Mouse (Mus musculus): Measurements from ENCODE around the gene Ctdspl.

Gene Ctdspl

DNA sequence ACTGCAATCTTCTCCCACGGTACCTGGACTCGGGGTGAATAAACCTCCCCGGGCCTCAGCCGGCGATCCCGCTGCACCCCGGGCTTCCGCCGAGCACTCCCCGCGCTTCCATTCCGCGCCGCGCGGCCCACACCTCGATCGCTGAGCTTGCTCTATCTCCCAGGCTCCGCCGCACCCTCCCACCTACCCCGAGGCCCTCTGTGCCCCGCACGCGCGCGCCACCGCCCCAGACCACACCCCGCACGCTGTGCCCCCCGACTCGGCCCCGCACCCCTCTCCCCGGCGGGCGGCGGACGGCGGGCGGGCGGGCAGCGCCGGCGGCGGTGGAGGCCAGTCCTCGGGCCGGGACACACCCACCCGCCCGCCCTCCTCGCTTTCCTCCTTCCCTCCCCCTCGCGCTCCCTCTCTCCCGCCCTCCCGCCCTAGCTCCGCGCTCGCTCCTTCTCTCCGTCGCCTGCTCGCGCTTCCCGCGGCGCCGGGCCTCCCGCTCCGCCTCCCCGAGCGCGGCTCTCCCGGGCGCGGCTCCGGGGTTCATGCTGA lies at the start of gene Ctdspl:
Gene Ctdspl (plus strand): TSS at position 343 of the 540 bp plus-strand sequence.
- DNase-seq (ENCODE audit: low spot score), result peak; percentile 50

DNA sequence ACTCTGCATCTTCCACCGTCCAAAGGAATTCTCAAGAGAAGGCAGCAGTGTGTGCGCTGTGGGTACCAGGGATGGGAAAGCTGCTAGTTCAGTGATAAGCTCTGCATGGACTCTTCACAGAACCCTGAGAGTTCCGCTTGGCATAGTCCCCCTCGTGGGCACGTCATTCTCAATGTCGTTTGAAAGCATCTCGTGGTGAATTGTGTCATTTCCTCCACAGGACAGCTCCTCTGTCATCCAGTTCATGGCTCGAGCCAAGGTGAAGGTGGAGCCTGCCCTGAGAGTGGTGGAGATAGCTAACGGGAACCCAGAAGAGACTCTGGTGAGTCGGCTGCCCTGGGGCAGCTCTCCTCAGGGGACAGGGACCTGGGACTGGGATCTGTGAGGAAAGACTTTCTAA lies 49.4 kb upstream of the Ctdspl start:
- no peak for DNase-seq (ENCODE audit: low spot score)

DNA sequence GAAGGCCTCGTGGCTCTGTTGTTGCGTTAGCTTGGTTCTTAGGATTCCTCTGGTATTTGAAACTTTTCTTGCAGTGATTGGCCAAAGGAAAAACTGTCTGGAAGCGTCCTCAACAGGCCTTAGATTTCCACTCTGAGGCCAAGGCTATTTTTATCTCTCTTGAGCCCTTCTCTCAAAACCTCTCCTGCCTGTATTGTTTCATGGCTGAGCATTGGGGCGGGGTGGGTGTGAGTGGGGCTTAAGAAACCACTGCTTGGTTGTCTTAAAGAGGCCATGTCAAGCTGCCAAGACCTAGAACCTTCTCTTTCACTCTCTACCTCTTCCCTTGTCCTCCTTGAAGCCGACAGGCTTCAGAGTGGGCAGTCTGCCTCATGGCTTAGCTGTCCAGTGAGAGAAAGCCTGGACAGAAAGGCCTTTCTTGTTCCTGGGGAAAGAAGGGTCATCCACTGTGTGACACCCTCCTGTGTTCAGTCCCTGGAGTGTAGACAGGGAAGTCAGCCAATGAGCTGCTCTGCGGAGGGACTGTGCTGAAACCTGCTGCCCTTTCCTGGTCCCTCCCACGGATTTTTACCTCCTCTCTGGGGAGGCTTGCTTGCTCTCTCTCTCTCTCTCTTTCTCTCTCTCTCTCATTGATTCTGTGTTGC lies 48.8 kb upstream of the Ctdspl start:
- no peak for DNase-seq (ENCODE audit: low spot score)

DNA sequence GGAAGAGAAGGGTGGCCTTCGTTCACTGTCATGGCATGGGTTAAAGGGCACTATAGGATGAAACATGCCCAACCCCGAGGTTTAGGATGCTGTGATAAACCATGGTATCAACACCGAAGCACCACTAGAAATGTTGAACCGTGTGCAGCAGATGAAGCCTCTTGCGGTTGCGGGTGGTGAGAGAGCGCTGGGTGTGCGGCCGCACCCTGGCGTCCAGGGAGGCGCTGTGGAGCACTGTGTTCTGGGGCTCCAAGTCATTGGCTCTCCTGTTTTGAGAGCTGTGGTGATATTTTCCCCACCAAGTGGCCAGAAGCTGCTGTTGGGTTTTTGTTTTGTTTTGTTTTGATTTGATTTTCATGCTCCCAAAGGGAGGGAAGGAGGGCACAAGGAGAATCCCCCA lies 47.7 kb upstream of the Ctdspl start:
- no peak for DNase-seq (ENCODE audit: low spot score)

DNA sequence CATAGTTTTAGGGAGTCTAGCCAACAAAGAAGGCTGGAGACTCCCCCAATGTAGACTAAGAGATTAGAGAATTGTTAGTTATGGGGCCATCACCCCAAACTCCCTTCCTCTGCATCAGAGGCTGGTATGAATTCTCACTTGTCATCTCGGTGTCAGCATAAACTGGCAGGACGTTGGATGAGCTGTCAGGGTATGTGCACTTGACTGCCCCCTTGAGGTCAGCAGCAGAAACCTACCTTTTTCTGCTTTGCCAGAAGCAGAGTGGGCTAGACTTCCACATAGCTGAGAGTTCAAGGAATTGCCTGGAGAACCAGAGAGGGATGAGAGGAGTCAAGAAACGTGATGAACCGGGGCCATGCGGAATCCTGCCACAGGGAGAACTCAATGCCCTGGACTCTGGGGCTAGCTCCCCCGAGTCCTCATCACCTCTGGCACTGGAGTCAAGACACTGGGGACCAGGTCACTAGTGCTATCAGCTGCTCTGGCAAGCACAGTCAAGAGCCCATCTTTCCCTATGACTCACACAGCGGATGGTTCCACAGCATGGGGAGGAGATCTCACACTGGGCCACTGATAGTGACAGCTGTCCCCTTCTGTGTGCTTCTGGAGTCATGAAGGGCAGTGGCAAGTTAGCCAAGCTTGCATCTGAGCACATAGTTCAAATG lies 44.8 kb upstream of the Ctdspl start:
- DNase-seq (ENCODE audit: low spot score), result no peak

DNA sequence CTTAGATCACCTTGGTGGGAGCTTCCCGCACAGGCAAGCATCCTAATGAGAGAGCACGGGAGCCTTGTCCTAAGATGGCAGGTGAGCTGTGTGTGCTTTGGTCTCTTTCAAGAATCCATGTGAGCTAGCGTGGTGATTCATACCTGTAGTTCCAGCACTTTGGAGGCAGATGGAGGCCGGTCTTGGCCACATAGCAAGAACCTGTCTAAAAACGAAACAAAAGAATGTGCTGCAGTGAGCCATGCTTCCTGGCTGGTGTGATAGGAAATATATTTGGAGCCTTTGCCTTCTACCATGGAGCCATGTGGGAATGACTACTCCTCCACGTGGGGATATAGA lies 44.3 kb upstream of the Ctdspl start:
- DNase-seq (ENCODE audit: low spot score), result no peak

DNA sequence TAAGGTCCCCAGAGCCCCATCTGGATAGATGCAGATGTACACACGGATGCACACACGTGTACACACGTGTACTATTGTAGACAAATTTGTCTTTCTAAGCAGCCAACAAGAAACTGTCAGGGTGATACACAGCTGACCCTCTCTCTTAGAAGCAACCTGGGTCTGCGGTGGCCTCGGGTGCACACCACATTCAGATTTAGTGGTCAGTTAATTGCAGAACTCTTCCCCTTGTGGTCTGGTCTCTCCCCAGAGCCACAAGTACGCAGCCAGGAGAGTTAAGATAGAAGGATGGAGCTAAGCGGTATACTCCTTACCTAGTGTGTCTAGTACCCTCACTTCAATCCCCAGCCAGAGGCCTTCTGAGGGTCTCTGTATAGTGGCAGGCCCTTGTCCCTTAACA lies 43.1 kb upstream of the Ctdspl start:
- no peak for DNase-seq (ENCODE audit: low spot score)

DNA sequence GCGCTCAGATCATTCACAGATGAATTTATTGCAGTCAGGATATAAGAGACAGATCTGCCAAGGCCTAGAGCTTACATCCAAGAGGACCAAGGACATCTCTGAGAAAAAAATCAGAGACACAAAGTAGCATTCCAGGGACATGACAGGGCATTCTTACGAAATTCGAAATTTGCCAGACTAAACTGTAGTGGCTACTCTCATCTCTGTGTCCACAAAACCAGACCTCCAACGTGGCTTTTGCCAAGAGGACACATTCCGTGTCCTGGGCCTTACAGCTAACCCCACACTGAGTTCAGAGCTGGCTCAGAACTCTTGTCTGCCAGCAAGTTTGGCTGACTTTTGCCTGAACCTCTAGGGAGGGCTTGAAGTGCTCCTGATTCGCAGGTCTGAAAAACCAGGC lies 40.5 kb upstream of the Ctdspl start:
- no peak for DNase-seq (ENCODE audit: low spot score)

DNA sequence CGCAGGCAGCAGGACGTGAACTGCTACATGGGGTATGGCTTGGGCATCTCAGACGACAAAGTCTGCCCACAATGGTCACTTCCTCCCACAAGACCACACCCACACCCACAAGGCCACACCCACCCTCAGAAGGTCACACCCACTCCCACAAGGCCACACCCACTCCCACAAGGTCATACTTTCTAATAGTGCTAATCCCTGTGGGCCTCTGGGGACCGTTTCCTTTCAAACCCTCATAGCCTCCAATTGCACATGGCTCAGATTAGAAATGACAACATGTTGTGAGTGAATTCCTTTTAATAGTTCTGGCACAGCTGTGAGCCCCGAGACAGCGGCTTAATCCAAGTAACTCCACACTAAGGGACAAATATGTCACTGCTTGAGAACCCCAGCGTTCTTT lies 39.1 kb upstream of the Ctdspl start:
- DNase-seq (ENCODE audit: low spot score), result no peak

DNA sequence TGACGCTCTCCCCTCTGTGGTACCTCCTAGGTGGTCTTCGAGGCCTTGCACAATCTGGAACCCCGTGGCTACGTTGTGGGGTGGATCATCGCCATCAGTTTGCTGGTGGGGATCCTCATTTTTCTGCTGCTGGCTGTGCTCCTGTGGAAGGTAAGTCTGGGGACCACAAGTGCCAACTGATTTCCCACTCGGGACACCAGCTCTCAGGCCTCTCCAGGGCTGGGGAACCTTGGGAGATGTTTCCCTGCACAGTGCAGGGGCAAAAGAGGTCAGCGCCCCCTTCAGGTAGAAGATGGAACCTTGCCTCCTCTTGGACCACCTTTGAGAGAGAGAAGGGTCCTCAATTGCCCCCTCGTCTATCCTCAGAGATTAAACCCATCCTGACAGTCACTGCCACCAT lies 38.5 kb upstream of the Ctdspl start:
- DNase-seq (ENCODE audit: low spot score), result no peak

DNA sequence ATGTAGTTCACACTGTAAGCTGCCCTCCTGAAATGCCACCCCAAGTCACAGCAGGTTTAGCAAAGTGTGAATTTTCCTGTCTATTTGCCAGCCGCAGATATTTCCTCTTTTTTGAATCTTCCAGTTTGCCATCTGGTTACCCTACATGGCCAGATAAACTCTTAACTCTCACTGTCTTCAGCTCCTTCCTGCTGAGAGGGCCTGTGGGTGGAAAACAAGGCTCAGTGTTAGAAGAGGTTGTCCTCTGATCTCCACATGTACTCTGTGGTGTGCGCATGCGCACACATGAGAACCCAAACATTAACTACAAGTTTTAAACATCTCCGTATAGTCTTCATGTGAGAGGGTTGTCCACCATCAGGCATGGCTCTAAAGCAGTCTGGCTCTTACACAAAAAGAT lies 36.1 kb upstream of the Ctdspl start:
- DNase-seq (ENCODE audit: low spot score), result no peak

DNA sequence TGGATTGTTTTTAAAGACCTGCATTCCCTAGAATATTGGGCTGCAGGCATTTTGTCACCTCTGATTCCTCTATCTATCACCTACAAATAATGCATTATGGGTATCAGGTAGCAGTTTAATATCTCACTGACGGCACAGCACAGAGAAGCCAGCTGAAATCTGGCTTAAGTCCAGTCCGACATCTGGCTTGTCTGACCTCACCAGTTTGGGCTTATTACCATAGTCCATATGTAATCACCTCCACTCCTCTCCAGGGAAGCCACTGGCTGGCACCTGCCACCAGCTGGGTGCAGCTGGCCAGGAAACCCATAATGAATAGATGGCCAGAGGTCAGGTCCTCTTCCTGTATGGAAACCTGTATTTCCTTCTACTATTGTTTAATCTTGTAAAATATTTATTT lies 35.6 kb upstream of the Ctdspl start:
- DNase-seq (ENCODE audit: low spot score), result no peak

DNA sequence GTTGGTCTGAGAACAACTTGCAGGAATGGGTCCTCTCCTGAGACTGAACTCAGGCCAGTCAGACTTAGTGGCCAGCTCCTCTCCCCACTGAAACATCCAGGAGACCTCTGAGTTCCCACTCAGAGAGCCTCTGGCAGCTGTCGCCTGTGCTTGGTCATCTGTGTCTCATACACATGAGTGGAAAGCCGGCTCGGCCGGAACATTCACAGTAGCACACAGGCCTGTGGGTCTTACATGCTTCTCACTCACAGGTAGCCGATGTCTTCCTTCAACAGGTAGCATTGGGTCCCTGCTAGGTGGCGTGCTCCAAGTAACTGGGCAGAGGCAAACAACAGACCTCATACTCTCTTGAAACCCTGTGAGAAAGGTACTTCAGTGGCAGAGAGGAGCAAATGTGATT lies 35.2 kb upstream of the Ctdspl start:
- no peak for DNase-seq (ENCODE audit: low spot score)

DNA sequence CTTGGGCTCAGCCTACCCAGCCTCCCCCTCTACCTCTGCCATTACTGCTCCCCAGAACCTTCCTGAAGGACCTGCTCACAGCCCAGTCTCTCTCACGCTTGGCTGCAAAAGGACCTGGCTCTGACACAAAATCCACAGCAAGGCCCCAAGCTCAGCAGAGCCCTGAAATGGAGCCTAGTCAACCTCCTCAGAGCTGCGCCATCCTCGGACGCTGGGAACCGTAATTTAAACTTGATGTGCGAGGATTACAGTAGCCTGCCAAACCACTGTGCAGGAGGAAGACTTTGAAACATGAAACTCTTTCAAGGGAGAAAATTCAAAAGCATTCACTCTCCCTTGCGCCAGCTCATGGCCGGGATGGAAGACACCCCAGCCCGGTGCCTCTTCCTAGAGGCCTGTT lies 34.7 kb upstream of the Ctdspl start:
- DNase-seq (ENCODE audit: low spot score), result no peak

DNA sequence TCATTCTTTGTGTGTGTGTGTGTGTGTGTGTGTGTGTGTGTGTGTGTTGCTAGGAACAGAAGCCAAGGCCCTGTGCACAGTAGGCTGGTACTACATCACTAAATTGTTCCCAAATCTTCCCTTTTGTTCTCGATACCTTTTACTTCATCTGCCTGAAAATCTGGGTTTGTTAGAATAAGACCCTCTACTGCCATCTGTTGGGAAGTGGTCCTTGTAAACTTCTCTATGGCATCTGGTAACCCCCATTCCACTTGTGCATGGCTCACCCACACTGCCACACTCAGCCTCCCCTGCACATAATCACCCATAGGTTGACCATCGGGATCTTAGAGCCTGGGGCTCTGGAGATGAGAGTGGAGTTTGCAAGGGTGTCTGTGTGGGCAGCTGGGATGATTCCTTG lies 31.2 kb upstream of the Ctdspl start:
- DNase-seq (ENCODE audit: low spot score), result no peak

DNA sequence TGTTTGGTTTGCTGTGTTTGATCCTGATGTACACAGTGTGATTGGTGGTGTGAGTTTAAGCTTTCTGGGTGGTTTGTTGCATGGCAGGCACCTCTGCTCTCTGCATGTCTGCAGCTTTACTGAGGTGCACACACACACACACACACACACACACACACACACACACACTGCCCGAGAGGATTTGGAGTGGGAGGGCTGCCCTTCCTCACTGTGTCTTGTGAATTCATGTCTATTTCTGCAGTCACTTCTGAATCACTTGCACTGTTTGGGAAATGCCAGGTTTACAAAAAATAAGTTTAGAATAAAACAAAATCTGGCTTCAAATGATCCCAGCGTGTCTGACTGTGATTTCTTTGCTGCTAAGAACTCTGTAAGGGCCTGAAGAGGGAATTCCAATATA lies 25.6 kb upstream of the Ctdspl start:
- no peak for DNase-seq (ENCODE audit: low spot score)

DNA sequence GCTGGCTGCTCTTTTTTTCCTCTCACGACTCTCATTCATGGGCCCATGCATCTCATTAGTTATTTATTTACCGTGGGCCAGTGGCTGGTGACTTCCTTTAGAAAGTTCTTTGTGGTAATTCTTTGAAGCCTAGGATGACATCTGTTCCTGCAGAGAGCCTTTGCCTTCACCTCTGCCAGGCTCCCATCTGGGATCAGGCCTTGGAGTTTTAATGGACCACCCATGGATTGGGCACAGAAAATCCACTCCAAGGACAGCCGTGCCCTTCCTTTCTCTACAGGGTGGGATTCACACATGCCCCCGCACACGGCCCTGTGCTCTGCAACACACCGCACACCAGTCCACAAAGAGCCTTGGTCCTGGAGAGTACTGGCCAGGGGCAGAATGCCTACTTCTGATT lies 24.3 kb upstream of the Ctdspl start:
- DNase-seq (ENCODE audit: low spot score), result no peak

DNA sequence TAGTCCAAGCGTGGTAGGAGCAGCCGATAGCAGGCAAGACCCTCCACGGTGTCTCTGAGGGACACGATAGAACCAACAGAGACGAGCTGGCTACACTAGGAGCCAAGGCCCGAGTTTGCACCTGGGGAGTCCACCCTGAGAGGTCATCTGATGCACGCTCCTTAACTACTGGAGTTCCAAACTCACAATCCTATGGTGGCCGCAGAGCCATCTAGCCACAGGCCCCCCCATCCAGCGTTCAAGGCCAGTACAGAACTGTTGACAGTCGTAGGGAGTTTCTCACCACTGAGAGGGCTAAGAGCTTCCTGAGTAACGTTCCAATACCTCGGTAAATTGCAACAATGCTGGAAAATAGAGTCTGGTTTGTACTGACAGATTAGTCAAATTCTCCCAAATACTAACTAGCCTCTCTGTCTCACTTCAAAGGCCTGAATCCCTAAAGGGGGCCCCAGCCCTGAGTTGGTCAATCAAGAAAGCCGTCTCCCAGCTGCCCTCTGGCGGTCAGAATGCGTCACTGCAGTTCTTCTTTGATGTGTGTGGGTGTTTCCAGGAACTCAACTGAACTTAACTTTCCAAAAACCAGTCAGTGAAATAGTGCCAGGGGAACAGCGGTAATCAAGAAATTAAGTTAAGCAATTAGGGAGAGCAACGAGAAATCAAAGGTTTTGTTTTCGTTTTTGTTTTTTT lies 18.2 kb upstream of the Ctdspl start:
- DNase-seq (ENCODE audit: low spot score), result peak; percentile 89

DNA sequence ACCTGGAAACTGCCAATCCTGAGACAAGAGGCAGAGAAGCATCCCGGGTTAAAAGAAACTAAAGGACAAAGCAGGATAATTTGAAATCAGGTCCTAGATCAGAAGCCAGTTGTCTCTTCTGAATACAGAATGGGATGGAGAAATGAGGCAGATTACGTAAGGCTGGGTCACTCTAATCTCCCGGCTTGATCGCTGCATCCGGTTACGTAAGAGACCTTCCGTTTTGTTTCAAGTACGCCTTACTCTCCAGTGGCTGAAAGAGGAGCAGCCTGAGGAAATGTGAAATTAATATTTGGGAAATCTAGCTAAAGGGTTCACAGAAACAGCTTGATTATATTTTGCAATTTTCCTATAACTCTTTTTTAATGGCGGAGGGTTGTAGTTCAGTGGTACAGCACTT lies 13.2 kb upstream of the Ctdspl start:
- no peak for DNase-seq (ENCODE audit: low spot score)

DNA sequence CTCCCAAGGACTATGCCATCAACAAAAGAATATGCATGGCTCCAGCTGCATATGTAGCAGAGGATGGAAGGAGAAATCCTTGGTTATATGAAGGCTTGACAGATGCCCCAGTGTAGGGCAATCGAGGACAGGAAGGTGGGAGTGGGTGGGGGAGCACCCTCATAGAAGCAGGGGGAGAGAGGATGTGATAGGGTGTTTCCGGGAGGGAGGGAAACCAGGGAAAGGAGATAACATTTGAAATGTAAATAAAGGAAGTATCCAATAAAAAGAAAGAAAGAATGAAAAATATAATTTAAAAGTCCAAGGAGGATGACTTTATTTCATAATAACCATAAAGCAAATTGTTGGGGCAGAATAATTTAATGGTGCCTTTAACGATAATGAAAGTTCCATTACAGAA lies 12.6 kb upstream of the Ctdspl start:
- DNase-seq (ENCODE audit: low spot score), result no peak

DNA sequence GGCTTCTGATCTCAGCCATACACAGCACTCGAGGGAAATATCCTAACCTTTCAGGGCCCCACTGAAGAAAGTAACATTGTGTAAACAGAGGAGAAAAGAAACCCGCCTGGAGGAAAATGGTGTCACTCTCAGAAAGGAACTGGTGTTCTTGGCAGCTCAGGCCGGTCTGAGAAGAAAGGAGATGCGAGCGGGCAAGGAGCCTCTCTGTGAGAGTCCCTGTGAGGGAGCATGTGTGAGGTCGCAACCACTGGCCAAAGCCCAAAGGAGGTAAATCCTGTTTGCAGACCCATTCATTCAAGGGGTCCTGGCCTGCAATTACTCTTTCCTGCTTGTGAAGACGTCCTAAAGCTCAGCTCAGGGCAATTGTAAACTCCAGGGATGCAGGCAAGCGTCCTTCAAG lies 11.7 kb upstream of the Ctdspl start:
- no peak for DNase-seq (ENCODE audit: low spot score)

DNA sequence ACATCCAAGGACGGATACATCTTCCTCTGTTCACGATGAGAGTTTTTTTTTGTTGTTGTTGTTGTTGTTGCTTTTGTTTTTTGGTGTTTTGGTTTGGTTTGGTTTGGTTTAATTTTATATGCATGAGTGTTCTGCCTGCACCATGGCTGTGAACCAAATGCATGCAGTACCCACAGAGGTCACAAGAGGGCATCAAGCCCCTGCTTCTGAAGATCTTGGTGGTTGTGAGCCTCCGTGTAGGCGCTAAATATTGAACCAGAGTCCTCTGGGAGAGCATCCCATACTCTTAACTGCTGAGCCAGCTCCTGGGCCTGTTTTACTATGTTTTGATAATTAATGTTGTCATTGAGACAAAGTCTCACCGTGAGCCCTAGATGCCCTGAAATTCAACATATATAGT lies 11.0 kb upstream of the Ctdspl start:
- no peak for DNase-seq (ENCODE audit: low spot score)

DNA sequence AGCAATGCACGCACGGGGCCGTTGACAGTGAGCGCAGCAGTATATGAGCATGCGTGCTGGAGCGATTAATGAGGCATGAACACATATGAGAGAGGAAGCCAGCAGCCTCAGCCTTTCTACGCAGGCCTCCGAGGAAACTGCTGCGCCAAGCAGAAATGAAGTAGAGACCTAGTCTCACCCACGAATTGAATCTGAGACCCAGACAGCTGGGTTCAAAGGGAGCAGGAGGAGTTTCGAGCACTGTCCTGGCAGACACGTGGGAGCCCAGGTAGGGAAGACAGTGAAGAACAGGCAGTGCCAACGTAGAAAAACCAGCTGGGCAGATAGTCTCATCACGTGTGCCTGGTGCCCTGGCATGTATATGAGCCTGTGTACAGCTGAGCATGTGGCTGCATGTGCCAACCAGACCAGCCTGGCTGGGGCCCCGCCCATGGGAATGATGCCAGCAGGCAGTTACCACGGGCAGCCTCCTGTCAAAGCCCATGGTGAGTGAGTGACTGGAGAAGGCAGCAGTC lies 6.5 kb upstream of the Ctdspl start:
- no peak for DNase-seq (ENCODE audit: low spot score)
